Mouse (Mus musculus): ENCODE data around the gene Csrp3. TPM values are rescaled to one million over a fixed set of nuclear protein-coding genes. Genes with fewer than 3 reads are reported as not detected.
A peak's percentile ranks its signal among the peaks of the same experiment; 100 is the strongest.

Csrp3 gene
- polyA plus RNA-seq, 1 experiment: 11.2 TPM

DNA sequence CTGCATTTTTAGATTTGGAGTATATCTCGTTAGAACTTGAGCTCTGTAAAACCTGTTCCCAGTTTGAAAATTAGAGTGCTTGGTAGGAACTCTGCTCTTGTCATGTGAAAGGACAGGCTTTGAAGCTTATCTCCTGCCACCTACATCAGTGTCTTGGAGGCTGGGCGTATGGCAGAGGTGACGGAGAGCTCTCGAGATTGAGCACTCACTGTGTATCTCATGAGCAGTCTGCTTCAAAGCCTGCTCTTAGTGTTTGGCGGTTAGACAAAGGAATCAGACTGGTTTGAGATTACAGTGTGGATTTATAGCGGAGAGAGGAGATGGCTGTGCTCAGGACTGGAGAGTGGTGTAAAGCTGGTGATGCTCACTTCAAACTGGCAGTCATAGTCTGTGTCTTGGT, 22.7 kb downstream of the Csrp3 start:
- Histone ChIP-seq H3K4me3 (ENCODE audit: insufficient read depth, low read depth, low read length) (no peak overlapping the region), H3K27ac (replicated peaks; ENCODE audit: low read depth, low read length) (no peak overlapping the region), H3K4me1 (ENCODE audit: control insufficient read depth, insufficient read depth, insufficient read length, low read length) (no peaks in the 10 kb centered on the region)

DNA sequence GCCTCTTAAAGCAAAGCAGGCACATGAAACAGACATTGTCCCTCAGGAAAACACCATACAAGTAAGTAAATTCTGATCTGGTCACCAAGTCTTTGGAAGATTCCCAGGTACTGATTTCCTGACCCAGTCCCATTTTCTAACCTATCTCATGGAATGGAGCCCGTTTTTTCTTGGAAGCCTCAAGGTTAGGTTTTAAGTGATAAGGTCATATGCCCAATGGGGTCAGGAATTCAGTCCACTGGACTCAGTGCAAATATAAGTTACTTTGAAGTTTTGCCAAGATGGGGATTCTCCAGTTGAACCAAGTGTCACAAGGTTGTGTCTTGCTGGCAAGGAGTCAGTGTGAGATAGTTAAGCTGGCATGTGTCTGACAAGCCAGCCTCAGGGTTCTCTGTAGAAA, 23.2 kb downstream of the Csrp3 start:
- H3K4me1 ChIP-seq (ENCODE audit: control insufficient read depth, insufficient read depth, insufficient read length, low read length): no peaks in the 10 kb centered on the region
- no peak overlapping the region for H3K27ac ChIP-seq (replicated peaks; ENCODE audit: low read depth, low read length)
- no peak overlapping the region for H3K4me3 ChIP-seq (ENCODE audit: insufficient read depth, low read depth, low read length)

DNA sequence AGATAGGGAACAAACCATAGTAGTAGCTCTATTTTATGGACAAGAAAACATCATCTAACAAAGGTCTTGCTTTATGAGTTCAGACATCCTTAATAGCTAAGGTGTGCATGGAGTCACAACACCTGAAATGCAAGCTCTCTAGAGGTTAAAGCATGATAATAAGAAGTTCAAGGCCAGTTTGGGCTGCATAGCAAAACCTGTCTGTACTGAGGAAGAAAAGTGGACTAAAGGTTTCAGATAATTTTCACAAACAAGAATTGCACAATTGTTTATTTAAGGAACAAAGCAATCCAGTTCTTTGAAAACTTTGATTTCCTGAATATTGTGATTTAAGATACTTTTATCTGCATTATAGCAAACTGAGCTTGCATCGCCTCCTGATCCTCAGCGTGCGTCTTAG, 24.2 kb downstream of the Csrp3 start:
- no peaks in the 10 kb centered on the region for H3K4me1 ChIP-seq (ENCODE audit: control insufficient read depth, insufficient read depth, insufficient read length, low read length)
- no peak overlapping the region for H3K4me3 ChIP-seq (ENCODE audit: insufficient read depth, low read depth, low read length)
- H3K27ac ChIP-seq (replicated peaks; ENCODE audit: low read depth, low read length): no peak overlapping the region

DNA sequence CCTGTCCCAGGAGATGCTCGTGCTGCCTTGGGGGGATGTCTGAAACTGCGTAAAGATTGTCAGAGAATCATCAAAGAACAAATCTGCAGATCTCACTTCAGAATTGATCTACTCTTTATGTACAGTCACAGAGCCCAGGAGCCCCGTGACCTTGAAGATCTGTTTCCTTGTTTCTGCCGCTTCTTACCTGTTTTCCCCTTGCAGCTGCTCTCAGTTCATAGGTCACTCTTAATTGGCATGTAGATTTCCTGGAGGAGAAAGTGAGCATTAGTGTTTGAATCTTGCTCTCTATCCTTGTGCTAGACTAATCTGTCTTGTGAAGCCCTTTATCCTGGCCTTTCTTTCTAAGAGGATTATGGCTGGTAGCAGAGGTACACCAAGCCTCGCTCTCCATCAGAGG, 26.2 kb downstream of the Csrp3 start:
- no peak overlapping the region for H3K27ac ChIP-seq (replicated peaks; ENCODE audit: low read depth, low read length)

DNA sequence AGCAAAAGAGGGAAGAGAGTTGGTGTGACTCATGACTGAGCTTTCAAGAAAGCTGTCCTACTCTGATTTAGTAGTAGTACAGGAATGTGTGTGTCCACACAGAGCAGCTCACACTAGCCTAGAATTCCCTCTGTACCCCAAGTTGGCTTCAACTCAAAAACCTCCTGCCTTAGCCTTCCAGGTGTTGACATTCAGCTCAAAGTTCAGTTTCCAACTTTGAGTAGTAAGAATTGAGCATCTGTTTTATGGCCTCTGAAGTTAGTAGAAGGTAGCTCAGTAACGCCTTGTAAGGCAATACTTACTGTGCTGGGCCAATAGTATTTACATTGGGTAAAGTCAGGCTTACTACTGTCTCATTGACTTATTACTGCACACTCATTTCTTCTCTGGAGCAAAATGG, 34.2 kb downstream of the Csrp3 start:
- Histone ChIP-seq H3K4me1 (ENCODE audit: control insufficient read depth, insufficient read depth, insufficient read length, low read length) (no peaks in the 10 kb centered on the region), H3K4me3 (ENCODE audit: insufficient read depth, low read depth, low read length) (no peak overlapping the region), H3K27ac (replicated peaks; ENCODE audit: low read depth, low read length) (no peak overlapping the region)

More for the DNA sequence above, 26.2 kb downstream of the Csrp3 start:
- no peak overlapping the region for H3K4me3 ChIP-seq (ENCODE audit: insufficient read depth, low read depth, low read length)
- no peaks in the 10 kb centered on the region for H3K4me1 ChIP-seq (ENCODE audit: control insufficient read depth, insufficient read depth, insufficient read length, low read length)

DNA sequence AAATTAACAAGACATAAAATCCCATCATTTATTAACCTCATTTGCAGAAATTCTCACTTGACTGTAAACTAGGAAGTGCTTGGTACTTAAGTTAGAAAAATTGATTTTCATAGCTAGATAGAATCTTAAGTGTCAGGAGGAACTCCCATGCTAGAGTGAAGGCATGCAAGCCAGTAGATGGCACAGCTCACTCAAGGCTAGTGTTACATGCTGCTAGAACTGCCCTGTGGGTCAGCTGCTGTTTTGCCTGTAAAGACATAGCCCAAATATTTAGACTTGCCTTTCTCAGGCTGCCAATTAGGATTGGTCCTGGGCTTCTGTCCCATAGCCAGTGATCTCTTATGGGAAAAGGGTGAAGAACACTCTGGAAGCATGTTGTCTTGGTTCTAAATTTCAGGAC, 35.5 kb downstream of the Csrp3 start:
- Histone ChIP-seq H3K27ac (replicated peaks; ENCODE audit: low read depth, low read length) (no peak overlapping the region), H3K4me3 (ENCODE audit: insufficient read depth, low read depth, low read length) (no peak overlapping the region), H3K4me1 (ENCODE audit: control insufficient read depth, insufficient read depth, insufficient read length, low read length) (no peaks in the 10 kb centered on the region)

DNA sequence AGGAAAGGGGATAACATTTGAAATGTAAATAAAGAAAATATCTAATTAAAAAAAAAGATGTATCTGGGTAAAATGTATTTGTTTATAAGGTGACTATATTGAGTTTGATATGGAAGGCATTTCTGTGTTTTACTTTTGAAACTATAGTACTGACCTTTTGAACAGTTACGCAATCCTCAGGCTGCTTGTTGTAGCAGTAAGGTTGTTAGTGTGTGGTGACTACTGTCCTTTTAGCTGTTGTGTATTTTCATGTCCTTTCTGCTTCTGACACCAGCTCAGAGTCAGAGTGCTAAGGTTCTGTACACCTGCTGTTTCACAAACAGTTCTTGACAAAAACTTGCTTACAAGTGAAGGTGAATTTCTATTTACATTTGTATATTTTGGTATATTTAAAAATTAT, 37.2 kb downstream of the Csrp3 start:
- Histone ChIP-seq H3K27ac (replicated peaks; ENCODE audit: low read depth, low read length) (no peak overlapping the region), H3K4me3 (ENCODE audit: insufficient read depth, low read depth, low read length) (no peak overlapping the region), H3K4me1 (ENCODE audit: control insufficient read depth, insufficient read depth, insufficient read length, low read length) (no peaks in the 10 kb centered on the region)

DNA sequence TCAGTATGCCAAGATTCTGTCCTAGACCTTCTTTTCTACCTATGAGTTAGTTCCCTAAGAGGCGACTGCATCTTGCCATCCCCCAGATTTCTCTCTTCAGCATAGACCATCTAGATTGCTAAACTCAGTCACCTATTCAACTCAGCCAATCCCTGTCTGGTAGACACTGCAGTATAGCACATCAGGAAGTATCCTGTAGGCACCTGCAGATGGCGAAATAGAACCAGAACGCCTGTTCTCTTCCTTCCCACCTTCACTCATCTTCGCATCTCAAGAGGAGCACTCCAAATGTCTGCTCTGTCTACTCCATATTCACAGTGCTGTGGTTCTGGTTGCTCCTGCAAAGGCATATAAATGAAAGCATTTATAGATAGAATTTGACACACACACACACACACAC, 41.2 kb downstream of the Csrp3 start:
- H3K27ac ChIP-seq (replicated peaks; ENCODE audit: low read depth, low read length): no peak overlapping the region
- H3K4me3 ChIP-seq (ENCODE audit: insufficient read depth, low read depth, low read length): no peak overlapping the region
- H3K4me1 ChIP-seq (ENCODE audit: control insufficient read depth, insufficient read depth, insufficient read length, low read length): no peaks in the 10 kb centered on the region

DNA sequence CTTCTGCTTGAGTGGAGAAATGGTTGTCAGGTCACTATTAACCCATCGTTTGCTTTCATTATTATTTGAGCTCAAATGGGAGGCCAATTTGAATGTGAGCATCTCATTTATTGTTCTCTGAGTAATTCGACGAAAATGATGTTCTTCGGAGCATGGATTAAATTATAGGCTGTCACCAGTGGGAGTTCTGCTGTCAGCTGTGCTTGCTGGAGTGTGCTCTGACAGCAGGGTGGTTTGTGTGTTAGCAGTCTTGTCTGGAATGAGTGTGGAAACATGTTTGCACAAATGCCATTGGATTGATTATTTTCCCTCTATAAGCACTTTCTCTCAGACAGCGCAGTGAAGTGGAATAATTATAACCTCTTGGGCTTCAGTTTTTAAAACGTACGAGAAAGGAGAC, 44.5 kb downstream of the Csrp3 start:
- Histone ChIP-seq H3K4me3 (ENCODE audit: insufficient read depth, low read depth, low read length) (no peak overlapping the region), H3K27ac (replicated peaks; ENCODE audit: low read depth, low read length) (no peak overlapping the region), H3K4me1 (ENCODE audit: control insufficient read depth, insufficient read depth, insufficient read length, low read length) (no peaks in the 10 kb centered on the region)

DNA sequence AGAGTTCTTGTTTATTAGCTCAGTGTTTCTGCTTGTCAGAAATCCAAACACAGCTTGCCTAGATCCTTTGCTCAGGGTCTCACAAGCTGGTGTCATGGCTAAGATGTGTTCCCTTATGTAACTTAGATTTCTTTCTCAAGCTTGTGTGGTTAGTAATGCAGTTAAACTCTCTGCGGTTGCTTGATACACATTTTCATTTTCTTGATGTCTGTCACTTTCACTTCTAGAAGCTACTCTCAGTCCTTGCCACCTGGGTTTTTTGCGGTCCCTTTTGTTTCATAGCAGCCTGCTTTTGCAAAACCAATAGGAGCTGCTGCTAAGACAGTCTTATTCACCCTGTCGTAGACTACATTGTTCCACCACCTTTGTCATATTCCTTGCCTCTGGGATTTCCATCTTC, 52.7 kb downstream of the Csrp3 start:
- Histone ChIP-seq H3K27ac (replicated peaks; ENCODE audit: low read depth, low read length) (no peak overlapping the region), H3K4me3 (ENCODE audit: insufficient read depth, low read depth, low read length) (no peak overlapping the region), H3K4me1 (ENCODE audit: control insufficient read depth, insufficient read depth, insufficient read length, low read length) (no peaks in the 10 kb centered on the region)

DNA sequence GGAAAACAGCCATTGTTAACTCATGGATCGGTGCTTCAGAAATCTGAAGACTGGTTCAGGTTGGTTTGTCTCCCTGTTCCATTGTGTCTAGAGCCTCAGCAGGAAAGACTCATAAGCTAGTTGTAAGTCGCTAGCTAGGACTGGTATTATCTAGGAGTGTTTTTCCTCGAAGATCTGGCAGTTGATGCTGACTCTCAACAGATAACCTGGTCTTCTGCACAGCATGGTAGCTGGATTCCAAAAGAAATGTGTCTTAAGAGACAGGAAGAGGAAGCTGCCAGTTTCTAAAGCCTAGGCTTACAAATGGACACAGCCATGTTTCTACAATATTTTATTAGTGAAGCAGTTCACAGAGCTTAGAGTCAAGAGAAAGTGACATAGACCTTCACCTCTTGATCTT, 56.4 kb downstream of the Csrp3 start:
- Histone ChIP-seq H3K4me3 (ENCODE audit: insufficient read depth, low read depth, low read length) (no peak overlapping the region), H3K27ac (replicated peaks; ENCODE audit: low read depth, low read length) (no peak overlapping the region), H3K4me1 (ENCODE audit: control insufficient read depth, insufficient read depth, insufficient read length, low read length) (0 out of 2 replicates have a peak, but pooled peaks cover 2% of the 10 kb centered on the region)

DNA sequence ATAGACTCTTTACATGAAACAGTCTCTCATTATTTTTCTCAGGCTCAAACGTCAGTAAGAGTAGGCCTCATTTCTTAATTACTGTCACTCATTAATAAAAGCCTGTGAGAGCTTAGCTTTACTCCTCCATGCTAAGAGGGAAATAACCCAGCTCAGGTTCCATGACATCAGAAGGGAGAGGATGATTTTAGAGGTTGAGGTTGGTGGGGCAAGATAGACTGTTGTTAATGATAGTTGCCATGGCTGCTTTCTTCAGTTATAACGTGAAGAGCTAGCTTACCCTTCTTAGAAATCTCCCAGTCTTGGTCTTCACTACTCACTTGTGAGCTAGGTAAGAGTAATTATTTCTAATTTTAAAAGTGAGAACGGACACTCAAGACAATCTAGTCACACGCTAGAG, 57.7 kb downstream of the Csrp3 start:
- H3K4me1 ChIP-seq (ENCODE audit: control insufficient read depth, insufficient read depth, insufficient read length, low read length): 0 out of 2 replicates have a peak, but pooled peaks cover 2% of the 10 kb centered on the region
- H3K27ac ChIP-seq (replicated peaks; ENCODE audit: low read depth, low read length): no peak overlapping the region
- no peak overlapping the region for H3K4me3 ChIP-seq (ENCODE audit: insufficient read depth, low read depth, low read length)

DNA sequence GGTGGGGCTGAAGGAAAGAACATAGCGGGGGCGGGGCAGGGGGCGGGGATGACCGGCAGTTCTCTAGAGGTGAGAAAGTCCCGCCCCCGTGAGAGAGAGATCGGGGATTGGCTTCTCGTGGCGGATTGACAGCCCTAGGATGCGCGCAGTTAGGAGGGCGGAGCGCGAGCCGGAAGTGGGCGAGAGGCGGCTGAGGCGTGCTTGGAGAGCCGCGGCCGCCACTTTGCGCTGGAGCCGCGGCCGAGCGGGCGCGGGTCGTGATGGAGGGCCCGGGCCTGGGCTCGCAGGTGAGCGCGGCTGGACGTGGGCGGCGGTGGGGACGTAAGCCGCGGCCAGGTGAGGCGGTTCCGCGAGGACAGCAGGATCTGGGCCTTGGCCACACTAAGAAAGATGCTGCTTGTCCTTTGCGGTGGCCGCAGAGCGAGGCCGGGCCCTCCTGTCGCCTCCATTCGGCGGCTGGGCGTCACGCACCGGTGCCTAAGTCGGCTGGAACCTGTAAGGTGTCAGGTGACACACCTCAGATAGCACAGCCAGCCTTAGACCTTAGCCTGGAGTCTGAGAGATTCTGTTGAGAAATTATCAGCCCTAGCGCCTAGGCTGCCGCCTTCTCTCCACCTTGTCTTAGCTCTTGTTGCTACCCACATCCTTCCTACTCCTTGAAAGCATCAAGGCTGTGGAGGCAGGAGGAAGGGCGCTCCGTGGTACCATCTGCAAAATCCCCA, 58.8 kb downstream of the Csrp3 start, which contains the start of gene Zdhhc13:
Gene Zdhhc13, plus strand, starts transcription at position 153 of the 722 bp plus-strand sequence.
- Histone ChIP-seq H3K27ac (replicated peaks; ENCODE audit: low read depth, low read length) (no peak within 1 kb of the TSS), H3K4me1 (ENCODE audit: control insufficient read depth, insufficient read depth, insufficient read length, low read length) (0 out of 2 replicates have a peak, but pooled peaks cover 2% of the 10 kb centered on the region), H3K4me3 (ENCODE audit: insufficient read depth, low read depth, low read length) (peak within 1 kb of the TSS; percentile 88)

DNA sequence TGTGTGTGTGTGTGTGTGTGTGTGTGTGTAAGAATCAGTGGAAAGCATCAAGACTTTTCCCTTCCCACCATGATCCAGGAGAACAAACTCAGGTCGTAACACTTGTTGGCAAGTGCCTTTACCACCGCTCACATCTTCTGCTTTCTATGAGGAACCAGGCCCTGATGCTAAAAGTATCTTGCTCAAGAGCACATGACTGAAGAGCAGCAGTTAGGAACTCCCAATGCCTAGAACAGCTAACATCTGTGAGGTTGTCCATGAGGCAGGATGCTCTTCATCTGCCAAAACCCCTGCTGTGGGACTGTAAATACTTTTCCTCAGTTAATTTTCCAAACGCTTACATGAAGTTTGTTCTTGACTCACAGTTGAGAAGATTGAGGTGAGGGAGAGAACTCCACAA, 59.5 kb downstream of the Csrp3 start:
- H3K4me1 ChIP-seq (ENCODE audit: control insufficient read depth, insufficient read depth, insufficient read length, low read length): 0 out of 2 replicates have a peak, but pooled peaks cover 2% of the 10 kb centered on the region
- H3K27ac ChIP-seq (replicated peaks; ENCODE audit: low read depth, low read length): no peak overlapping the region
- peak overlapping the region; percentile 41; the same call in 1 of the 2 replicates for H3K4me3 ChIP-seq (ENCODE audit: insufficient read depth, low read depth, low read length)

DNA sequence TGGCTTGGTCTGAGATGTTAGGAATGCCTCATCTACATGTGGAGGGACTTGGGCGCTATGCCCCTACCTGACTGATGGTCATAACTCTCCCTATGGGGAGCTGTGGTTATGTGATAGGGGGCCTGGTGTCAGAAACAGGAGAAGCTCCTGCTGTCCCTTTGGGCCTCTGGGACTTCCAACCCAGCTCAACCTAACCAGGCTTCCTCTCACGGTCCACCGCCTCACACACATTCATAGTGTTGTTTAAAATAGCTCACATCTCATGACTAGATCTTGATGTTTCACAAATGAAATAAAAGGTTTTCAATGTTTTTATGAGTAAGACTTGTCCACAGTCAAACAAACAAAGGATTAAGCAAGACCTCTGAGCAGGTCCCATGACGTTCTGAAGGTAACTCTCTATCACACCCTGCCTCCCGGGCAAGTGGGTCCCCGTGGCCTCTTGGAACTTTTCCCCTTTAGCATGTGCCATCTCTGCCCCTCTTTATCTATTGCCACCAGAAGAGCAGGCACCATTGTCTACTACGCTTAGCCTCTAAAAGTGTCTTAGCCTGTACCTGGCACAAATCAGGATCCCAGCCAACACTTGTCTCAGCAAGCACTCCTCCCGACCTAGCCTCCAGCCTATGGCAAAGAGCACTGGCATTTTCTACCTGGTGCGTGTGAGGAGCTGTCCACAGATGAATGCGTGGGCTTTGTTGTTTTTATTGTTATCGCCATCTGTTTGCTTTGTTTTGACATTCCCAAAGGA, 62.9 kb downstream of the Csrp3 start:
- no peak overlapping the region for H3K27ac ChIP-seq (replicated peaks; ENCODE audit: low read depth, low read length)
- H3K4me3 ChIP-seq (ENCODE audit: insufficient read depth, low read depth, low read length): no peak overlapping the region
- 0 out of 2 replicates have a peak, but pooled peaks cover 2% of the 10 kb centered on the region for H3K4me1 ChIP-seq (ENCODE audit: control insufficient read depth, insufficient read depth, insufficient read length, low read length)

DNA sequence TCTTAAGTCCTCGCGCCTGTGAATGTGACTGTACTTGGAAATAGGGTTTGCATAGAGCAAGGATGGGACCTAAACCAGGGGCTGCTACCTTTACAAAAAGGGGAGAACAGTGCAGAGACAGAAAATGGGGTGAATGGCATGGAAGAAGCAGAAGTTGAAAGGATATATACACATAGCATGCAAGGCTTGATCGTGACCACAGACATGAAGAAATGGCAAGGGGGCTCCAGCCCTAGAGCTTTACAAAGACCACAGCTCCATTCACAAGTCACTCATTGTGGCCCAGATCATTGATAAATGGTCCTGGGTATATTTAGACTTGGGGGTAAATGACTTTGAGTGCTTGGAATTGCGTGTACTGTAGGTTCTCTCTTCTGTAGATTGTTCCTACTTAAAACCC, 65.4 kb downstream of the Csrp3 start:
- Histone ChIP-seq H3K4me1 (ENCODE audit: control insufficient read depth, insufficient read depth, insufficient read length, low read length) (no peaks in the 10 kb centered on the region), H3K27ac (replicated peaks; ENCODE audit: low read depth, low read length) (no peak overlapping the region), H3K4me3 (ENCODE audit: insufficient read depth, low read depth, low read length) (no peak overlapping the region)
